Mouse (Mus musculus) activated CD4-positive, CD25-positive, alpha-beta regulatory T cell (primary cell): ENCODE data around the gene Sf3a3. TPM values are rescaled to one million over a fixed set of nuclear protein-coding genes. Genes with fewer than 3 reads are reported as not detected.

Experiments
- polyA plus RNA-seq, 2 experiments: library from polyadenylated mRNA; unstranded; fragments of 100-300 nt; shearing (Covaris generic); gene quantifications; one replicate each; pipeline ENCODE4 v1.2.1; 2017

Gene Sf3a3
- 100 to 1,000 TPM; 110 to 142 TPM for polyA plus RNA-seq

GRCm38 (mm10) chr4:124714545-124715481 is at the start of gene Sf3a3:
TSS of gene Sf3a3 (plus strand) at chr4:124714776.

DNA sequence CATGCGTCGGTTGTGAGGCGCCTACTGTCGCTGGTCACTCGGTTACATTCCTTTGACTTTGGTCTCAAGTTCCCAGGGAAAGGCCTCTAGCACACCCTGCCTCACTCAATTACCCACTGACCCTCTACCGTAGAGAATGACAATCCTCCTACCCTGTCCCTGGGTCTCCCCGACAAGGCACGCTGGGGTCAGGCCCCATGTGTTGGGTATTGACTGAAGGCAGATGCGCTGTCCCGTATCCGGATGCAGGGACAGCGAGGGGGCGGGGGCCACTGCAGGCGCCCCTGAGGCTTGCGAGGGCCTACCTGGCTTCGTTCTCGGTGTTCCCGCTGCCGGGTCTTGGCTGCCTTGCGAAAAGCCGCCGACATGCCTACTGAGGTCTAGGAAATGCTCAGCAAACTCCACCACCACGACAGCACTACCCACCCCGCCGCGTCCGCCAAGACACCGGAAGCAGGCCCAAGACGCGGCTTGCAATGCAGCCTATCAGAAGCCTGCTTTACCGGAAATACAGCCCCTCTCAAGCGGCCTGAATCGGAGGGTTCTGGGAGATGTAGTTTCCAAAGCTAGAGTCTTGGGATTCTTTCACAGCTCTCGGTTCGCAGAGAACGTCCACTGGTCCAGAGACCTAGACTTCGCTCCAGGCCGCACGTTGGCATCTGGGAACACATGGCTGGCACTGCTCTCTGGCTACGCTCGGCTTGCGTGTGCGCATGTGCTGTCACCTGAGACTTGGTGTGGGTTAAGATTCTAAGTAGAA is 21.3 kb upstream of the Sf3a3 start, which contains the start of gene Utp11:
TSS of gene Utp11 (minus strand) at position 466 of the 760 bp plus-strand sequence.

GRCm38 (mm10) chr4:124700248-124700971 is 14.2 kb upstream of the Sf3a3 start, which contains the start of gene Fhl3:
TSS of gene Fhl3 (plus strand) at chr4:124700701.

DNA sequence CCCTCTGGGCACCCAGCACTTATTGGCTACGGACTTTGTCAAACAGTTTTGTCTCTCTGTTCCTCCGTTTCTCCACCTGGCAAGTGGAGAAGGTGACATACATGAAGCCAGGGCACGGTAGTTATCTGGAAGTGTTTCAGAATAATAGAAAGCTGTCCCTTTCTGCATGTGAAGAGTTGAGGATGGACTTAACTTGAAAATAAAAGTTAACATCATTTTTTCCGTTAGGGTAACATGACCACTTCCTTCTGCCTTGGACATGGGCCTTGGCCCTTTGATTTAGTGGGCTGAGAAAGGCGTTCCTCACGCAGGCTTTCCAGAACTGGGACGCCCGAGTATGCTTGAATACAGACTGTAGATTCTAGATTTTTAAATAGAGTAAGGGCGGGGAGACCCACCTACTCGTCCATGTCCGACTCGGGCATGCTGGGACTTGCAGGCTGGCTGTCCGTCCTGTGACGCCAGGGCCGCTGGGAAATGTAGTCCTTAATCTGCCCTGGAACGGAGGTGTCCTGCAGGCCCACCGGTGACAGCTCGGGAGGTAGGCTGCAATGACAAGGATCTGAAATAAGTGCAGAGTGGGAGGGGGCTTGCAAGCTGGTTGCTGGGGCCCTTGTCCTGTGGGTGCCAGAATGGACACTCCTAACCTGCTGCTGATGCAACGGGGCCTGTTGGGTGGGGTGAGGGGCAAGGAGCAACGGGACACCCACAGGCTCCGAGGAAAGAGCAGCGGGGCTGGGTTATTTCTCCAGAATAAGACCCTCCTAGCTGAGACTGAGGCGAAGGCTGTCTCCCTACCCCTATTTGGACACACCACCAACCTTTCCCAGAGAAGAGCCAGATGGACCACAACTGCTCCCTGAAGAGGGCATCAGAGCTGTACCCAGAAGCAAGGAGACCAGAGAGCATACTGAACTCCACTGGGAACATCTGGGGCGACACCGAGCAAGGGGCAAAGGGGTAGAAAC is 27.1 kb downstream of the Sf3a3 start, which contains the start of gene Inpp5b:
TSS of gene Inpp5b (plus strand) at position 475 of the 968 bp plus-strand sequence.

Other genes with a start within 250 kb of the Sf3a3 start
- gene 3100002H09Rik, start 104.0 kb upstream of the Sf3a3 start, polyA plus RNA-seq: under 1 TPM; 0.31 to 0.60 TPM
- under 1 TPM in 1 of 2 experiments, not detected in 1; 0.11 TPM for gene Pou3f1, start 58.0 kb upstream of the Sf3a3 start, polyA plus RNA-seq
- 10 to 100 TPM; 63.2 to 64.8 TPM for gene Utp11, start 21.2 kb upstream of the Sf3a3 start, polyA plus RNA-seq
- under 1 TPM; 0.69 to 0.98 TPM for gene Fhl3, start 14.1 kb upstream of the Sf3a3 start, polyA plus RNA-seq
- gene Inpp5b, start 27.1 kb downstream of the Sf3a3 start, polyA plus RNA-seq: 100 to 1,000 TPM; 102 to 110 TPM
- 10 to 100 TPM; 20.1 to 23.4 TPM for gene Mtf1, start 87.3 kb downstream of the Sf3a3 start, polyA plus RNA-seq
- gene Yrdc, start 135.9 kb downstream of the Sf3a3 start, polyA plus RNA-seq: 10 to 100 TPM; 66.2 to 98.8 TPM
- gene 1110065P20Rik, start 136.4 kb downstream of the Sf3a3 start, polyA plus RNA-seq: 10 to 100 TPM; 24.1 to 36.1 TPM
- gene Maneal, start 147.4 kb downstream of the Sf3a3 start, polyA plus RNA-seq: 1 to 10 TPM; 1.8 to 2.5 TPM
- under 1 TPM in 1 of 2 experiments, not detected in 1; 0.12 TPM for gene Epha10, start 166.1 kb downstream of the Sf3a3 start, polyA plus RNA-seq
- 1 to 10 TPM; 6.3 to 9.8 TPM for gene 9930104L06Rik, start 222.3 kb downstream of the Sf3a3 start, polyA plus RNA-seq
- gene Cdca8, start 224.5 kb downstream of the Sf3a3 start, polyA plus RNA-seq: 10 to 100 TPM; 25.4 to 26.0 TPM